Mouse (Mus musculus) ovary, postnatal 10 days (tissue): ENCODE data around the gene Spata7.
"Not testable (repeated sequence)": the region's sequence is repeated elsewhere in the genome, so short reads cannot be mapped to it uniquely, and the experiment has no call there.

Source experiments
- DNase-seq: peaks from one replicate; pipeline ENCODE4 v3.0.0; 2022; ENCODE audit warnings: low spot score

Gene Spata7

GRCm38 (mm10) chr12:98627392-98628259, at the start of gene Spata7:
Gene Spata7 (plus strand): TSS chr12:98628157.
- peak; percentile 67 for DNase-seq

GRCm38 (mm10) chr12:98585302-98585701, 42.7 kb upstream of the Spata7 start:
- DNase-seq = no peak

- no peak for DNase-seq
Observed at GRCm38 (mm10) chr12:98588573-98588972, 39.4 kb upstream of the Spata7 start.

GRCm38 (mm10) chr12:98591016-98591415, 36.9 kb upstream of the Spata7 start:
- no peak for DNase-seq

GRCm38 (mm10) chr12:98600861-98601260, 27.1 kb upstream of the Spata7 start:
- DNase-seq = no peak

- DNase-seq = no peak
Observed at GRCm38 (mm10) chr12:98602114-98602513, 25.8 kb upstream of the Spata7 start.

- no peak for DNase-seq
Observed at GRCm38 (mm10) chr12:98605264-98605663, 22.7 kb upstream of the Spata7 start.

GRCm38 (mm10) chr12:98606595-98607290, 21.2 kb upstream of the Spata7 start:
- DNase-seq = no peak

- DNase-seq = no peak
Observed at GRCm38 (mm10) chr12:98610341-98610740, 17.6 kb upstream of the Spata7 start.

- no peak for DNase-seq
Observed at GRCm38 (mm10) chr12:98614910-98615508, 12.9 kb upstream of the Spata7 start.

GRCm38 (mm10) chr12:98615746-98616145, 12.2 kb upstream of the Spata7 start:
- DNase-seq = no peak

- no peak for DNase-seq
Observed at GRCm38 (mm10) chr12:98619496-98619895, 8.5 kb upstream of the Spata7 start.

GRCm38 (mm10) chr12:98620922-98621321, 7.0 kb upstream of the Spata7 start:
- not testable (repeated sequence) for DNase-seq

- not testable (repeated sequence) for DNase-seq
Observed at GRCm38 (mm10) chr12:98623266-98623665, 4.7 kb upstream of the Spata7 start.

GRCm38 (mm10) chr12:98628260-98628970, 458 bp downstream of the Spata7 start:
- DNase-seq = no peak

- no peak for DNase-seq
Observed at GRCm38 (mm10) chr12:98644852-98645251, 16.9 kb downstream of the Spata7 start.

GRCm38 (mm10) chr12:98656873-98657272, 28.9 kb downstream of the Spata7 start:
- no peak for DNase-seq

- no peak for DNase-seq
Observed at GRCm38 (mm10) chr12:98662617-98663016, 34.7 kb downstream of the Spata7 start.

GRCm38 (mm10) chr12:98668132-98668814, 40.3 kb downstream of the Spata7 start:
- DNase-seq = no peak

GRCm38 (mm10) chr12:98669086-98669485, 41.1 kb downstream of the Spata7 start:
- DNase-seq = no peak

- no peak for DNase-seq
Observed at GRCm38 (mm10) chr12:98669864-98670263, 41.9 kb downstream of the Spata7 start.

GRCm38 (mm10) chr12:98670429-98670828, 42.5 kb downstream of the Spata7 start:
- DNase-seq = no peak
